Mouse (Mus musculus) limb, embryonic 10.5 days (tissue): ENCODE results near the gene Il4i1. TPM values are rescaled to one million over a fixed set of nuclear protein-coding genes. Genes with fewer than 3 reads are reported as not detected.
A peak's percentile ranks its signal among the peaks of the same experiment; 100 is the strongest.

ENCODE experiments used
- DNase-seq: peaks from one replicate; pipeline ENCODE4 v3.0.0-alpha.2; 2017; ENCODE audit warnings: low spot score
- H3K27ac ChIP-seq: fragments of 300-500 bp; sonication (generic); 2 replicates; pipeline ENCODE4 v1.5.1; 2016; ENCODE audit warnings: mild to moderate bottlenecking
- H3K27me3 ChIP-seq: fragments of 300-500 bp; sonication (generic); 2 replicates; pipeline ENCODE4 v1.6.1; 2016; ENCODE audit warnings: low read depth, mild to moderate bottlenecking; ENCODE audit not compliant: poor library complexity, severe bottlenecking
- H3K36me3 ChIP-seq: fragments of 300-500 bp; sonication (generic); 2 replicates; pipeline ENCODE4 v1.6.1; 2016; ENCODE audit warnings: mild to moderate bottlenecking, moderate library complexity
- H3K4me1 ChIP-seq: fragments of 300-500 bp; sonication (generic); 2 replicates; pipeline ENCODE4 v1.6.1; 2016
- H3K4me3 ChIP-seq: fragments of 300-500 bp; sonication (generic); 2 replicates; pipeline ENCODE4 v1.5.1; 2016; ENCODE audit warnings: mild to moderate bottlenecking, moderate library complexity
- H3K9me3 ChIP-seq: fragments of 300-500 bp; sonication (generic); replicated peaks from 2 replicates; pipeline ENCODE4 v1.6.1; 2016; ENCODE audit warnings: mild to moderate bottlenecking
- WGBS: fragments of 180-500 bp; shearing (Covaris S2); methylation state at CpG from one replicate; pipeline ENCODE4 v1.1.7; 2016; 5-methylcytosine and 5-hydroxymethylcytosine counted together
- polyA plus RNA-seq: library from polyadenylated mRNA; unstranded; fragments of >200 nt; fragmentation: Nextera tagmentation; extraction: Ambion mirVana; gene quantifications from 2 replicates; pipeline ENCODE4 v1.2.1, GENCODE M21; 2016

Il4i1 gene
- 0.89 and 0.94 TPM in 2 replicates for polyA plus RNA-seq

DNA sequence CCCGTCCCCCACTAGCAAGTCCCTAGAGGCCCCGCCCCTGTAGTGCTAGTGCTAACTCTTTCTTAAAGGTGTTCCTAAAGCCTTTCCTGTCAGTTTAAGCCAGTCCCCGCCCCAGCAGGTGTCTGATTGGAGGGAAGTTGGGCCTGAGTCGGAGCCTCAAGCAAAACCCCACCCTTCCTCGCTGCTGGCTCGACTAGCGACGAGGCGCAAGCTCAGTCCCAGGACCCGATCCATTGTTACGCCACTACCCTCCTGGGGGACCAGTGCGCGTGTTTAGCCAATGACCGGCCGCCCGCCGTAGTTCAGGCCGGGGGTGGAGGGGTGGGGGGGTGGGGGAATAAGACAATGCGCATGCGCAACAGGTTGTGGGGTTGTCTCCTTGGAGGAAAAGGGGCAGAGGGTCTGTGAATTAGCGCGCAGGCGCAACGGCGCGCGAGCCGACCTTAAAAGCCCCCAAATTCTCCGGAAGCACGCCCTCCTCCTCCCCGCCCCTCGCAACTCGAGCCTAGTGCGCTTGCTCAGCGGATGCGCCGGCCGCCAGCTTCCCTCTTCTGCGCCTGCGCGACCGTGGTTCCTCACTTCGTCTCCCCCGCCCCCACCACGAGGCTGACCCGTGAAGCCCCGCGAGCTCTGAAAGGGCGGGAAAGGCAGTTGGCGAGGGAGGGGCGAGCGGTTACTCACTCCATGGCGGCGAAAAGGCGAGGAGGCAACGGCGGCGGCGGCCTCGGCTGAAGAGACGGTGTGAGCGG, at the start of gene Il4i1, which contains the start of gene Nup62:
Il4i1 (plus strand) TSS at position 667 of the 749 bp plus-strand sequence.
Nup62 (plus strand) TSS at position 368 of the 749 bp plus-strand sequence.
- H3K9me3 ChIP-seq: no peaks in the 10 kb centered on the region
- peaks cover 47% of the 10 kb centered on the region for H3K4me1 ChIP-seq
- DNase-seq: peak; percentile 100
- H3K36me3 ChIP-seq: peaks cover 54% of the 10 kb centered on the region
- peak within 1 kb of the TSS; percentile 100 for H3K27ac ChIP-seq
- H3K27me3 ChIP-seq: no peaks in the 10 kb centered on the region
- WGBS: under 1% methylated on average over 62 of the region's 62 CpGs
- H3K4me3 ChIP-seq: peak within 1 kb of the TSS; percentile 89

DNA sequence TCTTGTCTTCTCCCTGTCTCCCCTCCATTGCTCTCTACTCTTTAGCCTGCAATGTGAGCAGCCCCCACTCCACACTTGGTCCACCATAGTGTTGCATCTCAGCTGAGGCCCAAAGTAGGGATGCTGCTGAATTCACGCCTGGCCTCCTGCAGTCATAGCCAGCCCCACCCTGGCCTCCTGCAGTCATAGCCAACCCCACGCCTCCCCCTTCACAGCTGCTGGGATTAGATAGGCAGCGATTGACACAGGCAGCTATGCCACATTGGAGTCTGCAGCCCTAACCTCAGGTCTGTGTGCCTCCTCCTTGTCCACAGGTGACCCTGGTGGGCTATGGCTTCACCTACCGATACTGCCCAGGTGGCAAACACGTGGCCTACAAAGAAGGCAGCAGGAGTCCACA, 48.1 kb upstream of the Il4i1 start:
- WGBS: 91% methylated on average over 5 of the region's 5 CpGs
- H3K4me1 ChIP-seq: no peaks in the 10 kb centered on the region
- H3K36me3 ChIP-seq: peaks cover 79% of the 10 kb centered on the region
- no peak overlapping the region for H3K4me3 ChIP-seq
- no peaks in the 10 kb centered on the region for H3K27me3 ChIP-seq
- H3K9me3 ChIP-seq: no peaks in the 10 kb centered on the region
- no peak for DNase-seq
- no peak overlapping the region for H3K27ac ChIP-seq

DNA sequence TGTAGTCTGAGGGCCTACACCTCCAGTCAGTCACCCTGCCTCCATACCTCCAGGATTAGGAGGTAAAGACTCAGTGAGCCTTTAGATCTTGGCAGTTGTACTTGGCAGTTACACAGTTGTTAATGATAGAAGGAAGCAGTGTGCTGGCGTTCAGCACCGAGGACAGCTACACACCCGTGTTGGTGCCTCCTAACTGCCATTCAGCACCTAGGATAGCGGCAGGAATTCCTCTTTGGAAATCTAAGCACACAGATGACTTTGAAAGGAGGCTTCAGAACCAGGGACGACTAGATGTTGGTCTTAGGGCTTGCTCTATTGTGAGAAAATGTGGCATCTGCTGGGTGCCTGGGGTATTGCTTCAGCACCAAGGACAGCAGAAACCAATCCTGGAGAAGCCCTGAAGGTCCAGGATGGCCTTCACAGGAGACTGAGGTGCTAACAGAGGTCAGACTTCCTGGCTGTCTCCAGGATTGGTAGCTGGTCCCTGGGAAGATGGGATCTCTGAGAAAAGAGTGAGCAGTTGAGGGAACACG, 46.1 kb upstream of the Il4i1 start:
- no peaks in the 10 kb centered on the region for H3K4me1 ChIP-seq
- 17% methylated on average over 6 of the region's 6 CpGs for WGBS
- peaks cover 74% of the 10 kb centered on the region for H3K36me3 ChIP-seq
- peak; percentile 89 for DNase-seq
- H3K9me3 ChIP-seq: no peaks in the 10 kb centered on the region
- no peak overlapping the region for H3K27ac ChIP-seq
- no peak overlapping the region for H3K4me3 ChIP-seq
- no peaks in the 10 kb centered on the region for H3K27me3 ChIP-seq

GRCm38 (mm10) chr7:44772591-44773204, 43.5 kb upstream of the Il4i1 start:
- DNase-seq: no peak
- WGBS: 91% methylated on average over 8 of the region's 8 CpGs
- no peak overlapping the region for H3K4me3 ChIP-seq
- no peak overlapping the region for H3K27ac ChIP-seq
- peaks cover 73% of the 10 kb centered on the region for H3K36me3 ChIP-seq
- H3K9me3 ChIP-seq: no peaks in the 10 kb centered on the region
- no peaks in the 10 kb centered on the region for H3K4me1 ChIP-seq
- no peaks in the 10 kb centered on the region for H3K27me3 ChIP-seq

DNA sequence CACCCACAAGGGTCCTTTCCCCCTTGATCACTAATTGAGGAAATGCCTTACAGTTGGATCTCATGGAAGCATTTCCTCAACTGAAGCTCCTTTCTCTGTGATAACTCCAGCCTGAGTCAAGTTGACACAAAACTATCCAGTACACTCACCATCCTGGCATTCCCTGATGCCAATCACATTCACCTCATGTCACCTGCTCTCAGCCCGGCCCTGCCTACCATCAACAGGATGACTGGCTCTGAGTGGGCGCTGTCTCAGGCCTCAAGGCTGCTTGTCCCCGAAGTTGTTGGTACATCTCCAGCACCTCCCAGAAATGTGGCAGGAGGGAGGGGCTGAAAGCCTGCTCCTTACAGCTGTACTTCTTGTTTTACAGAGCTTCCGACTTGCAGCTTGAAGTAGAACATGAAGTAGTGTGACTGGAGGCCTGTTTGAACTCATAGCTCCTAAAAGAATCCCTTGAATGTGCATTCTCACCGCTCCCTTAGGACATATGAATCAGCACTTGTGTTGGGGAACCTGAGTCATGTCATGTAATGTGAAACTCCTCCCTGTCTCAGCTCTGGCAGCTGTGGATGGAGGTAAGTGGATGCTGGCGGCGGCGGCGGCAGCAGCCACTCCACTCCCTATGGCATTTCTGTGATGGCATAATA, 39.2 kb upstream of the Il4i1 start:
- peaks cover 48% of the 10 kb centered on the region for H3K36me3 ChIP-seq
- no peak for DNase-seq
- 89% methylated on average over 9 of the region's 9 CpGs for WGBS
- no peaks in the 10 kb centered on the region for H3K9me3 ChIP-seq
- no peaks in the 10 kb centered on the region for H3K27me3 ChIP-seq
- no peak overlapping the region for H3K4me3 ChIP-seq
- H3K27ac ChIP-seq: no peak overlapping the region
- H3K4me1 ChIP-seq: no peaks in the 10 kb centered on the region

DNA sequence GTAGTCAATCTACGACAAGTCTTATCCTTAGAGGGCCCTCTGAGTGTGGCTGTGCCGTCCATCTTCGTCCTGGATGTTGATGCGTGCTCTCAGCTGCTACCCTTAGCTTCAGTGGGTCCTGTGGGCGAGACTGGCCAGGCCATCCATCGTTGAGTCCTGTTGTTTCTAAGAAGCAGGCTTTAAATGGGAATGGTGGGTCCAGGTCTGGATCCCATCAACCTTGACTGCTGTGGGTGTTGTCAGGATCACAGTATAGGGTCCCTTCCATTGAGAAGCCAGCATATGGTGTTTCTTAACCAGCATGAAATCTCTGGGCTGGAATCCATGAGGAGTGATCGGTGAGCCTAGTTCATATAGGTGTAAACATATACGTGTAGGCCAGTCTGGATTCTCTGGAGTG, 36.1 kb upstream of the Il4i1 start:
- Histone ChIP-seq H3K27me3 (no peaks in the 10 kb centered on the region), H3K4me3 (no peak overlapping the region), H3K36me3 (peaks cover 27% of the 10 kb centered on the region), H3K4me1 (no peaks in the 10 kb centered on the region), H3K9me3 (no peaks in the 10 kb centered on the region), H3K27ac (no peak overlapping the region)
- 88% methylated on average over 8 of the region's 8 CpGs for WGBS
- DNase-seq: no peak

DNA sequence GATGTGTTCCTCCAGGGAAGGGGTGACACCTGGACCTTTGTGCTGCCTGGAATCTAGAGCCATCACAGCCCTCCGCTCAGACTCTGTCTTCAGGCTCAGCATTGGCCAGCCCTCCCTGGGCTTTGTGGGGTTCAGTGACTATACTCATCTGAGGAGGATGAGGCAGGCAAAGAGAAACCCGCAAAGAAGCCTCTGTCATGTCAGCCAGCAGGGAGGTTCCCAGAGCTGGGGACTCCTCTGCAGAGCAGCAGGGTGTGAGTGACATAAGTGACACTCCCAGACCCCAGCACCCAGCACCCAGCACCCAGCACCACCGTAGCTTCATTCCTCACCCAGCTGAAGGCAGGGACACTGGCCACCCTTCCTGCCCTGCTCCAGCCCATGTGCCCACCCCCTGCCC, 26.7 kb upstream of the Il4i1 start:
- Histone ChIP-seq H3K4me3 (no peak overlapping the region), H3K27me3 (no peaks in the 10 kb centered on the region), H3K4me1 (0 out of 2 replicates have a peak, but pooled peaks cover 3% of the 10 kb centered on the region), H3K9me3 (no peaks in the 10 kb centered on the region), H3K27ac (no peak overlapping the region), H3K36me3 (no peaks in the 10 kb centered on the region)
- DNase-seq: no peak
- 73% methylated on average over 3 of the region's 3 CpGs for WGBS

DNA sequence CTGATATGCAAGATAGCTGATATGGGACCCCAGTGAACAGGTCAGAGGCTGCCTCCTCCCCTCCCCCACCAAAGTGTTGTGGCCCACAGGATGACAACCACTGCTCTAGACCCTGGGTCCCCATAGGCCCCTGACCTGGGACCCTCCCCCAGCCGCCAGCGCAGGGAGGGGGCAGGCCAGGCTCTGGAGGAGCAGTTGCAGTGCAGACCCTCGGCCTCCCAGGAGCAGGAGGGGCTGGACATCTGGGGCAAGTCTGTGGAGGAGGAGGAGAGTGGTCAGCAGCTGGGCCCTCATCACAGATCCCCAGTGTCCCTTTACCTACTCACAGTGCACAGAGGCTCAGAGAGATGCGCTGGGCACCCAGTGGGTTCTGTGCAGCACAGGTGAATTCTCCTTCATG, 26.1 kb upstream of the Il4i1 start:
- DNase-seq: no peak
- 49% methylated on average over 4 of the region's 4 CpGs for WGBS

GRCm38 (mm10) chr7:44792781-44793180, 23.4 kb upstream of the Il4i1 start:
- DNase-seq: no peak
- 89% methylated on average over 6 of the region's 6 CpGs for WGBS
- Histone ChIP-seq H3K4me3 (no peak overlapping the region), H3K9me3 (no peaks in the 10 kb centered on the region), H3K27me3 (no peaks in the 10 kb centered on the region), H3K27ac (no peak overlapping the region), H3K36me3 (no peaks in the 10 kb centered on the region), H3K4me1 (0 out of 2 replicates have a peak, but pooled peaks cover 3% of the 10 kb centered on the region)

More for the DNA sequence above, 26.1 kb upstream of the Il4i1 start:
- Histone ChIP-seq H3K36me3 (no peaks in the 10 kb centered on the region), H3K27ac (no peak overlapping the region), H3K9me3 (no peaks in the 10 kb centered on the region), H3K4me3 (no peak overlapping the region), H3K4me1 (0 out of 2 replicates have a peak, but pooled peaks cover 3% of the 10 kb centered on the region), H3K27me3 (no peaks in the 10 kb centered on the region)

GRCm38 (mm10) chr7:44808927-44809326, 7.3 kb upstream of the Il4i1 start:
- DNase-seq: no peak

GRCm38 (mm10) chr7:44809466-44809865, 6.7 kb upstream of the Il4i1 start:
- Histone ChIP-seq H3K4me3 (no peak overlapping the region), H3K36me3 (peaks cover 36% of the 10 kb centered on the region), H3K4me1 (peaks cover 1% of the 10 kb centered on the region), H3K9me3 (no peaks in the 10 kb centered on the region), H3K27me3 (no peaks in the 10 kb centered on the region), H3K27ac (no peak overlapping the region)
- WGBS: 88% methylated on average over 3 of the region's 3 CpGs
- DNase-seq: no peak

More at GRCm38 (mm10) chr7:44808927-44809326, 7.3 kb upstream of the Il4i1 start:
- 83% methylated on average over 2 of the region's 2 CpGs for WGBS
- Histone ChIP-seq H3K4me1 (no peaks in the 10 kb centered on the region), H3K27me3 (no peaks in the 10 kb centered on the region), H3K4me3 (no peak overlapping the region), H3K36me3 (peaks cover 31% of the 10 kb centered on the region), H3K9me3 (no peaks in the 10 kb centered on the region), H3K27ac (no peak overlapping the region)

GRCm38 (mm10) chr7:44810365-44810764, 5.8 kb upstream of the Il4i1 start:
- Histone ChIP-seq H3K9me3 (no peaks in the 10 kb centered on the region), H3K36me3 (peaks cover 36% of the 10 kb centered on the region), H3K4me3 (no peak overlapping the region), H3K27ac (no peak overlapping the region), H3K27me3 (no peaks in the 10 kb centered on the region), H3K4me1 (peaks cover 10% of the 10 kb centered on the region)
- no peak for DNase-seq
- 80% methylated on average over 4 of the region's 4 CpGs for WGBS
